Mouse (Mus musculus) myocyte (in vitro differentiated cells): Measurements from ENCODE around the gene Mgll. TPM values are rescaled to one million over a fixed set of nuclear protein-coding genes. Genes with fewer than 3 reads are reported as not detected.

ENCODE experiments used
- H3K27me3 ChIP-seq: one replicate; pipeline ENCODE4 v1.6.1; 2011; ENCODE audit not compliant: control insufficient read depth, insufficient read depth, insufficient read length
- H3K36me3 ChIP-seq: one replicate; pipeline ENCODE4 v1.6.1; 2011; ENCODE audit not compliant: control insufficient read depth, insufficient read depth
- H3K4me2 ChIP-seq: one replicate; pipeline ENCODE4 v1.6.1; 2011; ENCODE audit warnings: low read depth, control low read depth
- H3K4me3 ChIP-seq: one replicate; pipeline ENCODE4 v1.5.1; 2011; ENCODE audit warnings: mild to moderate bottlenecking, control low read depth, moderate library complexity
- H3K79me2 ChIP-seq: one replicate; pipeline ENCODE4 v1.6.1; 2011; ENCODE audit not compliant: control insufficient read depth, insufficient read depth
- H3ac ChIP-seq: one replicate; pipeline ENCODE4 v1.6.1; 2011; ENCODE audit not compliant: control insufficient read depth, insufficient read length
- CEBPB ChIP-seq: IDR thresholded peaks from 2 replicates; pipeline ENCODE4 v1.6.1; 2011; ENCODE audit warnings: mild to moderate bottlenecking, moderate library complexity; ENCODE audit not compliant: poor library complexity, insufficient read depth, severe bottlenecking
- E2F4 ChIP-seq: IDR thresholded peaks from one replicate; pipeline ENCODE4 v1.6.1; 2011; ENCODE audit warnings: mild to moderate bottlenecking, control low read depth, moderate library complexity; ENCODE audit not compliant: insufficient read depth
- MAX ChIP-seq: IDR thresholded peaks from one replicate; pipeline ENCODE4 v1.6.1; 2011; ENCODE audit warnings: low read depth, mild to moderate bottlenecking, control low read depth
- MYOD1 ChIP-seq, 3 experiments: IDR thresholded peaks; one replicate each; pipeline ENCODE4 v1.6.1; 2011; ENCODE audit warnings: control low read depth in 2 of 3, low read depth in 2 of 3, mild to moderate bottlenecking in 2 of 3, moderate library complexity in 1 of 3; ENCODE audit not compliant: insufficient read length in 2 of 3, control insufficient read depth in 1 of 3
- MYOG ChIP-seq, 3 experiments: IDR thresholded peaks; one replicate each; pipeline ENCODE4 v1.6.1; 2011; ENCODE audit warnings: control low read depth in 2 of 3, low read depth in 2 of 3, mild to moderate bottlenecking in 2 of 3; ENCODE audit not compliant: insufficient read length in 2 of 3, control insufficient read depth in 1 of 3, insufficient read depth in 1 of 3
- POLR2A ChIP-seq: IDR thresholded peaks from one replicate; pipeline ENCODE4 v1.6.1; 2011; ENCODE audit warnings: low read depth, mild to moderate bottlenecking, control low read depth, moderate library complexity; ENCODE audit not compliant: insufficient read length
- POLR2AphosphoS2 ChIP-seq: IDR thresholded peaks from one replicate; pipeline ENCODE4 v1.6.1; 2011; ENCODE audit warnings: low read depth, control low read depth; ENCODE audit not compliant: insufficient read length
- REST ChIP-seq: IDR thresholded peaks from one replicate; pipeline ENCODE4 v1.6.1; 2011; ENCODE audit warnings: mild to moderate bottlenecking, control low read depth, moderate library complexity; ENCODE audit not compliant: insufficient read depth, insufficient read length
- SRF ChIP-seq: IDR thresholded peaks from one replicate; pipeline ENCODE4 v1.6.1; 2011; ENCODE audit warnings: low read depth; ENCODE audit not compliant: control insufficient read depth, insufficient read length
- TCF12 ChIP-seq: IDR thresholded peaks from one replicate; pipeline ENCODE4 v1.6.1; 2011; ENCODE audit warnings: mild to moderate bottlenecking, control low read depth; ENCODE audit not compliant: poor library complexity, insufficient read depth, severe bottlenecking
- TCF3 ChIP-seq: IDR thresholded peaks from one replicate; pipeline ENCODE4 v1.6.1; 2011; ENCODE audit warnings: low read depth, control low read depth; ENCODE audit not compliant: insufficient read length
- USF1 ChIP-seq: IDR thresholded peaks from one replicate; pipeline ENCODE4 v1.6.1; 2011; ENCODE audit warnings: low read depth, mild to moderate bottlenecking, control low read depth, moderate library complexity
- polyA plus RNA-seq: library from polyadenylated mRNA; unstranded; fragments of >200 nt; fragmentation: generic; extraction: Trizol; gene quantifications from one replicate; pipeline ENCODE4 v1.2.1, GENCODE M21; 2012; ENCODE audit warnings: missing spikeins

Mgll gene
- polyA plus RNA-seq, 1 experiment, result 4.7 TPM

DNA sequence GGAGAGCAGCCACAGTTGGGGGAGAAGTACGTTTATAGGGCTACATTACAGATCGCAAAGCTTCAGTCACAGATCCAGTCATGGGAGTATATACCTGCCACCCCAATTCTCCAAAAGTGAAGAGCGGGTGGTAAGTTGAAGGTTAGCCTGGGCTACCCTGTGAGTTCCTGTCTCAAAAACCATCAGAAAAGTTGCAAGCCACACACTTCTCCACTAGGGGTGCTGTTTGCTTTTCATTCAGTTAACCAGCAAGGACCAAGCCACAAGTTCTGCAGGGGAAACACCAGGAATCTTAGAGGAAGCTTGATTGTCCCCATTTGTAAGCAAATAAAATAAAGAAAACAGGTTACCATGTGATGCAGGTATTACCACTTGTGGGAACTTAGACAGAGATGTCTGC is 88.7 kb downstream of the Mgll start:
- Histone ChIP-seq H3K4me3 (no peak overlapping the region), H3K27me3 (no peaks in the 10 kb centered on the region), H3K36me3 (no peaks in the 10 kb centered on the region), H3K4me2 (no peak overlapping the region), H3K79me2 (no peaks in the 10 kb centered on the region), H3ac (no peak overlapping the region)
- no peak for TF ChIP-seq MYOG (IDR thresholded peaks at IDR 0.05; ENCODE audit: control insufficient read depth in 1 of 3, insufficient read depth in 1 of 3, insufficient read length in 2 of 3, low read depth in 2 of 3)
- no peak for TF ChIP-seq USF1
- no peak for TF ChIP-seq REST
- no peak for TF ChIP-seq POLR2A
- TF ChIP-seq MAX, result no peak
- no peak for TF ChIP-seq MYOD1 (IDR thresholded peaks at IDR 0.05; ENCODE audit: control insufficient read depth in 1 of 3, insufficient read length in 2 of 3, low read depth in 2 of 3)

DNA sequence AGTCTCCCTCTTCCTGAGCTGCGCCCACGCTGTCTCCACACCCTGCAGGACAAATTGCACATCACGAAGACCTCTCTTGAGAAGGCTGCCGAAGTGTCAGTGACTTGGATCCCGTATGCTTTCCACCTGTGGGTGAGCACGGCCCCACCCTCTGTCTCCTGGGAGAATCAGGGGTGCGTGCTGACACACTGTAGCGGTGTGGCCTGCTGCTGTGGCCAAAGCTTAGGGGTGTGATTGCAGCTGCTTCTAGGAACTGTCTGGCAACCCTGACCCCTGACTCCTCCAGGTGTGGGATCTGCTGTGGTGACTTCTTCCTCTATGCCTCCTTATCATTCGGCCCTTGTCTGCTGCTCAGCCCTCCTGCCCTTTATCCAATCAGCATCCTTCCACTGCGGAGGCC is 89.6 kb downstream of the Mgll start:
- Histone ChIP-seq H3ac (no peak overlapping the region), H3K4me2 (no peak overlapping the region), H3K36me3 (no peaks in the 10 kb centered on the region), H3K4me3 (no peak overlapping the region), H3K27me3 (no peaks in the 10 kb centered on the region), H3K79me2 (no peaks in the 10 kb centered on the region)
- TF ChIP-seq CEBPB (no peak), POLR2AphosphoS2 (no peak), USF1 (no peak), TCF3 (no peak), MAX (no peak), TCF12 (no peak), MYOG (IDR thresholded peaks at IDR 0.05; ENCODE audit: control insufficient read depth in 1 of 3, insufficient read depth in 1 of 3, insufficient read length in 2 of 3, low read depth in 2 of 3) (no peak), E2F4 (no peak), REST (no peak), SRF (no peak), POLR2A (no peak), MYOD1 (IDR thresholded peaks at IDR 0.05; ENCODE audit: control insufficient read depth in 1 of 3, insufficient read length in 2 of 3, low read depth in 2 of 3) (no peak)

DNA sequence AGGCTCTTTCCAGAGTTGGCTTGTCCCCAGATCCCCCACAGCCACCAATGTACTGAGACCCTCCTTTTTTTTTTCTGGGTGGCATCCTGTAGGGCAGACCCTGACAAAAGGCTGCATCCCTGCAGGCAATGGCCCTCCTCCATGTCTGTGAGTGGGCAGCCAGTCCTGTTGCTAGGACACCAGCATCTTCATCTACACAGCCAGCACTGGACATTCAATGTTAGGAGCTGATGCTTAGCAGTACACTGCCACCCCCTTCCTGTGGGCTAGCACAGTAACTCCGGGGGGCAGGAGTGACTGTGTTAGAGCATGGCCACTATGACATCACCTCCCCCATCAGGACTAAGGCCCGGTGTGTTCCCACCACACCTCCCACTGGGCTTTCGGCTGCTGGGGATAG is 90.8 kb downstream of the Mgll start:
- Histone ChIP-seq H3K27me3 (no peaks in the 10 kb centered on the region), H3ac (no peak overlapping the region), H3K79me2 (no peaks in the 10 kb centered on the region), H3K36me3 (no peaks in the 10 kb centered on the region), H3K4me3 (no peak overlapping the region), H3K4me2 (no peak overlapping the region)
- no peak for TF ChIP-seq TCF3
- TF ChIP-seq SRF, result no peak
- no peak for TF ChIP-seq MYOG (IDR thresholded peaks at IDR 0.05; ENCODE audit: control insufficient read depth in 1 of 3, insufficient read depth in 1 of 3, insufficient read length in 2 of 3, low read depth in 2 of 3)
- TF ChIP-seq USF1, result no peak
- no peak for TF ChIP-seq MYOD1 (IDR thresholded peaks at IDR 0.05; ENCODE audit: control insufficient read depth in 1 of 3, insufficient read length in 2 of 3, low read depth in 2 of 3)
- TF ChIP-seq POLR2A, result no peak
- TF ChIP-seq CEBPB, result no peak
- no peak for TF ChIP-seq MAX
- no peak for TF ChIP-seq TCF12
- TF ChIP-seq POLR2AphosphoS2, result no peak
- no peak for TF ChIP-seq REST
- TF ChIP-seq E2F4, result no peak

DNA sequence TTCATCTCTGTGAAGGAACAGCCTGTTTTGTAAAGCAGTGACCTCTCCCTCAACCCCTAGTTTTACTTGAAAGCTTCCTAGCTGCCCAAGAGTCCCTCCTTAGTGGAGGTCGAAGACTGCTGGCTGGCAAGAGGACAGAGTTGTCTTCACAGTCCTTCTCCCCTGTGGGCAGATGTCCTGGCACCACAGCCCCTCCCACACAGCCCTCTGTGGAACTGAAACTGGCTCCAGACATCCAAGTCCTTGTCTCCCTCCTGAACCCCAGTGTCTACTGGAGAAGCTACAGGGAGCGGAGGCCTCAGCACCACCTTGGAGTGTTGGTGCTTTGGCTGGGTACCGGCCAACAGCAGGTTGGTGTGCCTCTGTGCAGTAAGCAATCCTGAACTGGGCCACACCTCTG is 91.3 kb downstream of the Mgll start:
- Histone ChIP-seq H3K27me3 (no peaks in the 10 kb centered on the region), H3K4me3 (no peak overlapping the region), H3K36me3 (no peaks in the 10 kb centered on the region), H3ac (no peak overlapping the region), H3K79me2 (no peaks in the 10 kb centered on the region), H3K4me2 (no peak overlapping the region)
- TF ChIP-seq CEBPB (no peak), POLR2AphosphoS2 (no peak), USF1 (no peak), SRF (no peak), TCF3 (no peak), MAX (no peak), REST (no peak), E2F4 (no peak), TCF12 (no peak), POLR2A (no peak), MYOG (IDR thresholded peaks at IDR 0.05; ENCODE audit: control insufficient read depth in 1 of 3, insufficient read depth in 1 of 3, insufficient read length in 2 of 3, low read depth in 2 of 3) (no peak), MYOD1 (IDR thresholded peaks at IDR 0.05; ENCODE audit: control insufficient read depth in 1 of 3, insufficient read length in 2 of 3, low read depth in 2 of 3) (no peak)

DNA sequence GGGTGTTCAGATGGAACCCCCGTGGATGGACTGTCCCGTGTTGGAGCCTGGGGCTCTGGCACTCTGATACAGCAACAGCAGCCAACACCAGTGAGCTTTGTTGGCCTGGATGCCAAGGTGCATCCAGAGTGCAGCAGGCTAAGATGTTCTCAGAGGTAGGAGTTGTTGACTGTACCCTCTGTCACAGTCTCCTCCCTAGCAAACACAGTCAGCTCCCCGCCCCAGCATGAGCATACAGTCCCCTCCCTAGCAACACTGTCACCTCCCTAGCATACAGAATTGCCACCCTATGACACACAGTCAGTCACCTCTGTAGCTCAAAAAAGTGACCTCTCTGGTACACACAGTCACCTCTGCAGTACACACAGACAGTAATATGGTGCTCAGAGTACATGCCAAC is 92.7 kb downstream of the Mgll start:
- Histone ChIP-seq H3K4me3 (no peak overlapping the region), H3K4me2 (no peak overlapping the region), H3K79me2 (no peaks in the 10 kb centered on the region), H3K27me3 (no peaks in the 10 kb centered on the region), H3ac (no peak overlapping the region), H3K36me3 (no peaks in the 10 kb centered on the region)
- TF ChIP-seq POLR2A, result no peak
- no peak for TF ChIP-seq USF1
- no peak for TF ChIP-seq MAX
- no peak for TF ChIP-seq MYOG (IDR thresholded peaks at IDR 0.05; ENCODE audit: control insufficient read depth in 1 of 3, insufficient read depth in 1 of 3, insufficient read length in 2 of 3, low read depth in 2 of 3)
- TF ChIP-seq SRF, result no peak
